Mouse (Mus musculus) heart, adult 2 months (tissue): ENCODE data around the gene Commd3.

Experiments used
- CTCF ChIP-seq: fragments of 200-600 bp; IDR thresholded peaks from 2 replicates; pipeline ENCODE4 v1.8.1; 2022; ENCODE audit warnings: antibody characterized with exemption, mild to moderate bottlenecking, moderate library complexity
- EP300 ChIP-seq: fragments of 200-500 bp; IDR thresholded peaks from 2 replicates; pipeline ENCODE4 v1.6.1; 2011; ENCODE audit warnings: low read depth, low read length, control low read depth; ENCODE audit not compliant: insufficient read depth

- TF ChIP-seq CTCF (no peak), EP300 (no peak)
Measured at GRCm38 (mm10) chr2:18675681-18676456, 3.7 kb downstream of the Commd3 start.
